ENCODE assay signal across 15 mouse cellular contexts in genomic region chr11:113015686-113016304, GRCm38 (mm10).
DNase-seq lines count a peak whose midpoint lies in the region; ATAC-seq and TF ChIP-seq lines count a peak whose summit lies in the region.
"Had no signal": no experiment of that assay in that cellular context is flagged by ENCODE, and none has a peak within 500 bp of the region (broad histone marks: within the 10 kb centered on the region; RNA-seq: fewer than 3 reads in every experiment).

No protein-coding gene starts in this region.

- H3K9ac ChIP-seq in forebrain, embryonic 12.5 days: no peak overlapping the region
- H3K9ac ChIP-seq in forebrain, embryonic 16.5 days (replicated peaks; ENCODE audit: low read depth, low read length): no peak overlapping the region
- no peak overlapping the region for H3K9ac ChIP-seq in midbrain, embryonic 12.5 days (replicated peaks)
- H3K9ac ChIP-seq in midbrain, postnatal 0 days (replicated peaks; ENCODE audit: low read length, poor library complexity, severe bottlenecking): no peak overlapping the region
- H3K9ac ChIP-seq in hindbrain, postnatal 0 days (replicated peaks; ENCODE audit: low read length): no peak overlapping the region
- H3K9ac ChIP-seq in stomach, postnatal 0 days (ENCODE audit: low read length): no peak overlapping the region
- H3K9ac ChIP-seq in kidney, embryonic 15.5 days: no peak overlapping the region
- H3K9ac ChIP-seq: heart, embryonic 13.5 days; liver, embryonic 13.5 days had no signal

- H3K9me3 ChIP-seq in forebrain, embryonic 12.5 days: no peaks in the 10 kb centered on the region
- H3K9me3 ChIP-seq in forebrain, embryonic 16.5 days (ENCODE audit: control insufficient read depth, low read length): no peaks in the 10 kb centered on the region
- H3K9me3 ChIP-seq in midbrain, embryonic 12.5 days: no peaks in the 10 kb centered on the region
- no peaks in the 10 kb centered on the region for H3K9me3 ChIP-seq in midbrain, postnatal 0 days (ENCODE audit: low read length)
- no peaks in the 10 kb centered on the region for H3K9me3 ChIP-seq in hindbrain, postnatal 0 days (ENCODE audit: low read length)
- no peaks in the 10 kb centered on the region for H3K9me3 ChIP-seq in stomach, postnatal 0 days (ENCODE audit: control insufficient read depth, low read length)
- H3K9me3 ChIP-seq in kidney, embryonic 15.5 days (replicated peaks): no peaks in the 10 kb centered on the region
- H3K9me3 ChIP-seq: heart, embryonic 13.5 days; liver, embryonic 13.5 days had no signal

- no peak overlapping the region for H3K4me3 ChIP-seq in forebrain, embryonic 12.5 days (replicated peaks)
- H3K4me3 ChIP-seq in forebrain, embryonic 16.5 days (replicated peaks; ENCODE audit: low read length): no peak overlapping the region
- H3K4me3 ChIP-seq in midbrain, embryonic 12.5 days: no peak overlapping the region
- no peak overlapping the region for H3K4me3 ChIP-seq in midbrain, postnatal 0 days (ENCODE audit: low read depth, low read length)
- no peak overlapping the region for H3K4me3 ChIP-seq in hindbrain, postnatal 0 days (ENCODE audit: low read length)
- no peak overlapping the region for H3K4me3 ChIP-seq in stomach, postnatal 0 days (ENCODE audit: low read depth, low read length)
- H3K4me3 ChIP-seq in kidney, embryonic 15.5 days (replicated peaks): no peak overlapping the region
- H3K4me3 ChIP-seq: heart, embryonic 13.5 days; left cerebral cortex, adult 2 months; liver, embryonic 13.5 days had no signal

- no peak for TF ChIP-seq EP300 in stomach, postnatal 0 days (optimal IDR thresholded peaks at IDR 0.05)

- no peaks in the 10 kb centered on the region for H3K36me3 ChIP-seq in forebrain, embryonic 12.5 days (replicated peaks)
- H3K36me3 ChIP-seq in forebrain, embryonic 16.5 days (ENCODE audit: control insufficient read depth, insufficient read depth): no peaks in the 10 kb centered on the region
- no peaks in the 10 kb centered on the region for H3K36me3 ChIP-seq in midbrain, embryonic 12.5 days
- no peaks in the 10 kb centered on the region for H3K36me3 ChIP-seq in midbrain, postnatal 0 days (ENCODE audit: insufficient read depth, low read length)
- H3K36me3 ChIP-seq in hindbrain, postnatal 0 days (ENCODE audit: insufficient read depth, low read length): no peaks in the 10 kb centered on the region
- H3K36me3 ChIP-seq in stomach, postnatal 0 days (ENCODE audit: control insufficient read depth, insufficient read depth, low read length): no peaks in the 10 kb centered on the region
- H3K36me3 ChIP-seq in kidney, embryonic 15.5 days: no peaks in the 10 kb centered on the region
- H3K36me3 ChIP-seq: heart, embryonic 13.5 days; liver, embryonic 13.5 days had no signal

- no peak for ATAC-seq in forebrain, embryonic 12.5 days (ENCODE audit: low FRiP score)
- no peak for ATAC-seq in forebrain, embryonic 16.5 days
- 0 out of 2 replicates have a peak, but pooled peaks have one; percentile 3 for ATAC-seq in midbrain, embryonic 12.5 days (ENCODE audit: low FRiP score, low read depth)
- ATAC-seq in midbrain, postnatal 0 days (ENCODE audit: low FRiP score): no peak
- no peak for ATAC-seq in hindbrain, postnatal 0 days
- ATAC-seq in stomach, postnatal 0 days (ENCODE audit: low FRiP score, low TSS enrichment): peak; percentile 40; the same call in 1 of the 2 replicates
- ATAC-seq in kidney, embryonic 15.5 days (replicated peaks; ENCODE audit: low FRiP score): no peak

- no peak for DNase-seq in midbrain, postnatal 0 days (ENCODE audit: low spot score)
- DNase-seq in hindbrain, postnatal 0 days (ENCODE audit: low spot score): peak; percentile 8
- no peak for DNase-seq in stomach, postnatal 0 days (ENCODE audit: low spot score)
- no peak for DNase-seq in layer of hippocampus, adult 9-10 months (ENCODE audit: low spot score)
- DNase-seq: adrenal gland, postnatal 14 days; gastrocnemius, postnatal 25 days; kidney, postnatal 36 days; liver, embryonic 13.5 days; thymus, adult 18-20 months had no signal

- 0 out of 2 replicates have a peak, but pooled peaks cover 3% of the 10 kb centered on the region for H3K27me3 ChIP-seq in forebrain, embryonic 12.5 days
- no peaks in the 10 kb centered on the region for H3K27me3 ChIP-seq in forebrain, embryonic 16.5 days (replicated peaks; ENCODE audit: control insufficient read depth, insufficient read depth, low read length)
- peaks cover 11% of the 10 kb centered on the region; the same call in 1 of the 2 replicates for H3K27me3 ChIP-seq in midbrain, embryonic 12.5 days
- H3K27me3 ChIP-seq in midbrain, postnatal 0 days (ENCODE audit: insufficient read depth, low read length): no peaks in the 10 kb centered on the region
- no peaks in the 10 kb centered on the region for H3K27me3 ChIP-seq in hindbrain, postnatal 0 days (ENCODE audit: insufficient read depth, low read length)
- H3K27me3 ChIP-seq in stomach, postnatal 0 days (ENCODE audit: control insufficient read depth, insufficient read depth, low read length): no peaks in the 10 kb centered on the region
- no peaks in the 10 kb centered on the region for H3K27me3 ChIP-seq in kidney, embryonic 15.5 days
- H3K27me3 ChIP-seq: liver, embryonic 13.5 days had no signal

- no peak overlapping the region for H3K4me2 ChIP-seq in forebrain, embryonic 12.5 days
- H3K4me2 ChIP-seq in forebrain, embryonic 16.5 days (ENCODE audit: low read length): no peak overlapping the region
- no peak overlapping the region for H3K4me2 ChIP-seq in midbrain, embryonic 12.5 days (replicated peaks)
- no peak overlapping the region for H3K4me2 ChIP-seq in midbrain, postnatal 0 days (ENCODE audit: low read depth, low read length, poor library complexity, severe bottlenecking)
- H3K4me2 ChIP-seq in hindbrain, postnatal 0 days (ENCODE audit: low read depth, low read length): no peak overlapping the region
- H3K4me2 ChIP-seq in stomach, postnatal 0 days (replicated peaks; ENCODE audit: low read depth): no peak overlapping the region
- no peak overlapping the region for H3K4me2 ChIP-seq in kidney, embryonic 15.5 days
- H3K4me2 ChIP-seq: heart, embryonic 13.5 days; liver, embryonic 13.5 days had no signal

- peak overlapping the region; percentile 77; the same call in 1 of the 2 replicates for H3K27ac ChIP-seq in forebrain, embryonic 12.5 days
- no peak overlapping the region; the same call in 1 of the 2 replicates for H3K27ac ChIP-seq in forebrain, embryonic 16.5 days (ENCODE audit: low read length)
- H3K27ac ChIP-seq in midbrain, embryonic 12.5 days (replicated peaks): peak overlapping the region; percentile 64; the same call in 1 of the 2 replicates
- no peak overlapping the region for H3K27ac ChIP-seq in midbrain, postnatal 0 days (ENCODE audit: low read depth, low read length)
- no peak overlapping the region for H3K27ac ChIP-seq in hindbrain, postnatal 0 days
- H3K27ac ChIP-seq in stomach, postnatal 0 days (replicated peaks): no peak overlapping the region
- H3K27ac ChIP-seq in kidney, embryonic 15.5 days: no peak overlapping the region
- H3K27ac ChIP-seq: heart, embryonic 13.5 days; left cerebral cortex, adult 2 months; liver, embryonic 13.5 days had no signal

- WGBS in forebrain, embryonic 12.5 days: 53% methylated on average over 13 of the region's 13 CpGs
- 44% methylated on average over 13 of the region's 13 CpGs for WGBS in forebrain, embryonic 16.5 days
- 52% methylated on average over 12 of the region's 13 CpGs for WGBS in midbrain, embryonic 12.5 days
- WGBS in midbrain, postnatal 0 days: 54% methylated on average over 13 of the region's 13 CpGs
- WGBS in hindbrain, postnatal 0 days: 50% methylated on average over 12 of the region's 13 CpGs
- 62% methylated on average over 13 of the region's 13 CpGs for WGBS in stomach, postnatal 0 days
- WGBS in kidney, embryonic 15.5 days: 54% methylated on average over 13 of the region's 13 CpGs

- peaks cover 49% of the 10 kb centered on the region for H3K4me1 ChIP-seq in forebrain, embryonic 12.5 days
- peaks cover 44% of the 10 kb centered on the region for H3K4me1 ChIP-seq in forebrain, embryonic 16.5 days (replicated peaks; ENCODE audit: control insufficient read depth, insufficient read depth, low read length)
- H3K4me1 ChIP-seq in midbrain, embryonic 12.5 days: peaks cover 47% of the 10 kb centered on the region
- H3K4me1 ChIP-seq in midbrain, postnatal 0 days (ENCODE audit: insufficient read depth, low read length): peaks cover 15% of the 10 kb centered on the region; the same call in 1 of the 2 replicates
- peaks cover 27% of the 10 kb centered on the region for H3K4me1 ChIP-seq in hindbrain, postnatal 0 days (ENCODE audit: insufficient read depth, low read length)
- no peaks in the 10 kb centered on the region for H3K4me1 ChIP-seq in stomach, postnatal 0 days (replicated peaks; ENCODE audit: control insufficient read depth, insufficient read depth)
- peaks cover 36% of the 10 kb centered on the region for H3K4me1 ChIP-seq in kidney, embryonic 15.5 days

- no peak for TF ChIP-seq CTCF in midbrain, postnatal 0 days (IDR thresholded peaks at IDR 0.05)
- no peak for TF ChIP-seq CTCF in hindbrain, postnatal 0 days (IDR thresholded peaks at IDR 0.05; ENCODE audit: low read depth)
- TF ChIP-seq CTCF in stomach, postnatal 0 days (IDR thresholded peaks at IDR 0.05; ENCODE audit: low read depth): no peak

Comparison
In these comparisons a context has a peak if more than half of its experiments do, and no peak if none do; other contexts are left out.
1. ATAC-seq: peak in midbrain, embryonic 12.5 days (single experiment) and stomach, postnatal 0 days (single experiment); none in forebrain, embryonic 12.5 days (single experiment), forebrain, embryonic 16.5 days (single experiment), midbrain, postnatal 0 days (single experiment), hindbrain, postnatal 0 days (single experiment) and kidney, embryonic 15.5 days (single experiment).
2. H3K27ac ChIP-seq: peak in forebrain, embryonic 12.5 days (single experiment) and midbrain, embryonic 12.5 days (single experiment); none in forebrain, embryonic 16.5 days (single experiment), midbrain, postnatal 0 days (single experiment), hindbrain, postnatal 0 days (single experiment), stomach, postnatal 0 days (single experiment) and kidney, embryonic 15.5 days (single experiment).